Mouse (Mus musculus): ENCODE data around the gene Slc22a23. TPM values are rescaled to one million over a fixed set of nuclear protein-coding genes. Genes with fewer than 3 reads are reported as not detected.

Slc22a23 gene
- polyA plus RNA-seq, 1 experiment from 2014 or later: 15.2 TPM

DNA sequence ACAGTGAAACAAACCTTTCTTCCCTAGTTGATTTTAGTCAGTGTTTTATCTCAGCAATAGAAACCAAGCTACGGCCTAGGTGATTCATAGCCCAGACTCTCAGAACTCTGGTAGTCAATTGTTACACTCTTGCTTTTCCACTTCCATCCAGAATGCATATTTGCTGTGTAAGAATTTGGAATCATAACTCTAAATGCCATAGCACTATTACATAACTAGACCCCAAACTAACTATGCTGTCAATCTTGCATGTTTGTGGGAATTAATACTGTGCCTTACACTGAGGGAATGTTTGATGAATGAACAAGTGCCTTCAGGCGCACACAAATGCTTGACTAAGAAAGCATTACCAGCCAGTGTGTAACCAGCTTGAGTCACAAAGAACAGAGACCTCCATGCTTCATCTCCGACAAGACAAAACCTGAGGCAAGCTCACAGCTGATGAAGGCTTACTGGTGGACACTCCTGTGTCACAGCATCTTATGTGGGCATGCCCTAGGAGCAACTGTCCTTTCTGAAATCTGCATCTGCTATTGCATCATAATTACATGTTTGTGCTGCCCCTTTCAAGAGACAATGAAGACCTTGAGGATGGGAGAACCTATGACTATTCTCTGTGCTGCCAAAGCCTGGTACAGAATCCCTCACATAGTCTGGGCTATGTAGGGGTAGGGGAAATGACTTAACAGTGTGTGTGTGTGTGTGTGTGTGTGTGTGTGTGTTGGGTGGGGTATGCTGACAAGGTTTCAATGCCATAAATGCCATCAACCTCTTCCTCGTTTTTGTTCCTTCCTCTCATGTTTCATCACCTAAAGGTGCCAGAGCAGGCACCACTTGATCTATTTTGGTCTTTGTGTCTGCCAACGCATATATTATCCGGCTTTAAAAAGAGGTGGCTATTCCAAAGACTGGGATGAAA is 27.2 kb upstream of the Slc22a23 start:
- no peak overlapping the region for H3K27ac ChIP-seq (ENCODE audit: low read length)
- H3K27me3 ChIP-seq (ENCODE audit: control insufficient read depth, insufficient read depth, low read depth, low read length): no peaks in the 10 kb centered on the region
- no peaks in the 10 kb centered on the region for H3K36me3 ChIP-seq (ENCODE audit: control insufficient read depth, insufficient read depth, low read length)
- no peak overlapping the region for H3K9ac ChIP-seq (ENCODE audit: low read depth, low read length)
- no peak overlapping the region for H3K4me2 ChIP-seq (ENCODE audit: low read length)
- ATAC-seq: no peak
- 71% methylated on average over 6 of the region's 6 CpGs for WGBS
- H3K4me3 ChIP-seq (ENCODE audit: low read depth, low read length): no peak overlapping the region
- H3K4me1 ChIP-seq (ENCODE audit: control insufficient read depth, insufficient read depth, low read length): peaks cover 3% of the 10 kb centered on the region; the same call in 1 of the 2 replicates
- H3K9me3 ChIP-seq (replicated peaks; ENCODE audit: control insufficient read depth, low read length, poor library complexity, severe bottlenecking): no peaks in the 10 kb centered on the region

DNA sequence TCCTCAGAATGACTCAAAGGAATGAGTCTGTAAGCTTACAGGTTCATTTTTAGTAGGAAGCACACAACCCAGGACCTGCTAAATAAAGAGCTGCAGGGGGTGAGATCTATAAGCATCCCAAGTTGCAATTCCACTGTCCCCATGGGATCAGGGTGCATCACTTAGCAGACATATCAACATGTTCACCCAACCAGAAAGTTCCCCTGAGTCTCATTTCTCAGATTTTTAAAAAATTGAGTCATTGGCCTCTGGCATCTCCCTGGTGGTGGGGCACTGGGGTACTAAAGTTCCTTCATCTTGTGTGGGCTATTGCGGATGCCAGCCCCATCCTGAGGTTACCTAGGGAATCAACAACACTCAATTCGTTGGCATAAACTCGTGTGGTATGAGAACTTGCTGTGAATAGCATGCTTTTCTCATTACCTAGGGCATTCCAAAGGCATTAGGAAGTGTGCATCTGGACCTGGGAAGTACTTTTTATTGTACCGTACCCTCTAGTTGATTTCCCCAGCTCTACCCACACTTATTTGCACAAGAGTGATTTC is 25.4 kb upstream of the Slc22a23 start:
- H3K27ac ChIP-seq (ENCODE audit: low read length): no peak overlapping the region
- H3K27me3 ChIP-seq (ENCODE audit: control insufficient read depth, insufficient read depth, low read depth, low read length): no peaks in the 10 kb centered on the region
- H3K4me3 ChIP-seq (ENCODE audit: low read depth, low read length): no peak overlapping the region
- peaks cover 3% of the 10 kb centered on the region; the same call in 1 of the 2 replicates for H3K4me1 ChIP-seq (ENCODE audit: control insufficient read depth, insufficient read depth, low read length)
- no peak overlapping the region for H3K9ac ChIP-seq (ENCODE audit: low read depth, low read length)
- H3K4me2 ChIP-seq (ENCODE audit: low read length): no peak overlapping the region
- no peaks in the 10 kb centered on the region for H3K9me3 ChIP-seq (replicated peaks; ENCODE audit: control insufficient read depth, low read length, poor library complexity, severe bottlenecking)
- ATAC-seq: no peak
- 88% methylated on average over 4 of the region's 4 CpGs for WGBS
- no peaks in the 10 kb centered on the region for H3K36me3 ChIP-seq (ENCODE audit: control insufficient read depth, insufficient read depth, low read length)

DNA sequence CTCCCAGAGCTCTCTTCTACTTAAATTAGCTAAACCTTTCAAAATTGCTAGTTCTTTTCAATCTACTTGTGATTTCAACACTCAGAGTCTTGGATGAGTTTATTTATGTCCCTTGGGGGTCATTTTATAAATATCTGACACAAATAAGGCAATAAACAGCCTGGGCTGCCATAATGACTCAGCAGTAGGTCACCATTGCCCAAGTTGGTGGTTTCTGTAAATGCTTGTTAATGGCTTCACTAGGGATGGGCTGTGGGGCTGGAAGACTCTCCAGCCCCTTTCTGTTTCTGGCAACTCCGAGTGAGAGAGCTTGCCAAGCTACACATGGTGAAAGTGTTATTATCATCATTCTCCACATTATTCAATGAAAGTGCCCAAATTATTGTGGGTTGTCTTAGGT is 20.2 kb upstream of the Slc22a23 start:
- 81% methylated on average over 1 of the region's 1 CpGs for whole genome bisulfite sequencing
- H3K4me2 ChIP-seq (ENCODE audit: low read length): no peak overlapping the region
- H3K27me3 ChIP-seq (ENCODE audit: control insufficient read depth, insufficient read depth, low read depth, low read length): no peaks in the 10 kb centered on the region
- H3K27ac ChIP-seq (ENCODE audit: low read length): no peak overlapping the region
- H3K9me3 ChIP-seq (replicated peaks; ENCODE audit: control insufficient read depth, low read length, poor library complexity, severe bottlenecking): no peaks in the 10 kb centered on the region
- no peak for ATAC-seq
- H3K4me3 ChIP-seq (ENCODE audit: low read depth, low read length): no peak overlapping the region
- H3K36me3 ChIP-seq (ENCODE audit: control insufficient read depth, insufficient read depth, low read length): no peaks in the 10 kb centered on the region
- H3K4me1 ChIP-seq (ENCODE audit: control insufficient read depth, insufficient read depth, low read length): no peaks in the 10 kb centered on the region
- H3K9ac ChIP-seq (ENCODE audit: low read depth, low read length): no peak overlapping the region

DNA sequence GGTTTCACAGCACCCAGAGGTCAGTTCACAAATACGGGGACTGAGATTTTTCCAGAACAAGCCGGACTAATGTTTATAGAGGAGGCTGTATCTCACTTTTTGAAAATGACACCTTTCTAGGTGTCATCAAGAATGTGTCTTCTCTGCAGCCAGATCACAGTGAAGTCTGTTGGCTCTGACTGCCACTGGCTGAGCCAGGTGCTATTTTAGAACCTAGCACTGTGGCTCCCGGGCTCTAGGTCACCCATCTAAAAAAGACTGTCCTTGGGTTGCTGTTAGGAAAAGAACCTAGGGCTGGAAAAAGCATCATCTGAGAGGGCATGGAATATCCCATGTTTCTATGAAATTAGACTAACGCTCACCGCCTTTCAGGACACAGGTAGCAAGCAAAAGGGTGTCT is 10.7 kb upstream of the Slc22a23 start:
- ATAC-seq: no peak
- 96% methylated on average over 5 of the region's 5 CpGs for WGBS
- no peak overlapping the region for H3K9ac ChIP-seq (ENCODE audit: low read depth, low read length)
- no peak overlapping the region for H3K27ac ChIP-seq (ENCODE audit: low read length)
- no peaks in the 10 kb centered on the region for H3K27me3 ChIP-seq (ENCODE audit: control insufficient read depth, insufficient read depth, low read depth, low read length)
- no peak overlapping the region for H3K4me2 ChIP-seq (ENCODE audit: low read length)
- H3K9me3 ChIP-seq (replicated peaks; ENCODE audit: control insufficient read depth, low read length, poor library complexity, severe bottlenecking): no peaks in the 10 kb centered on the region
- H3K36me3 ChIP-seq (ENCODE audit: control insufficient read depth, insufficient read depth, low read length): no peaks in the 10 kb centered on the region
- no peaks in the 10 kb centered on the region for H3K4me1 ChIP-seq (ENCODE audit: control insufficient read depth, insufficient read depth, low read length)
- no peak overlapping the region for H3K4me3 ChIP-seq (ENCODE audit: low read depth, low read length)

DNA sequence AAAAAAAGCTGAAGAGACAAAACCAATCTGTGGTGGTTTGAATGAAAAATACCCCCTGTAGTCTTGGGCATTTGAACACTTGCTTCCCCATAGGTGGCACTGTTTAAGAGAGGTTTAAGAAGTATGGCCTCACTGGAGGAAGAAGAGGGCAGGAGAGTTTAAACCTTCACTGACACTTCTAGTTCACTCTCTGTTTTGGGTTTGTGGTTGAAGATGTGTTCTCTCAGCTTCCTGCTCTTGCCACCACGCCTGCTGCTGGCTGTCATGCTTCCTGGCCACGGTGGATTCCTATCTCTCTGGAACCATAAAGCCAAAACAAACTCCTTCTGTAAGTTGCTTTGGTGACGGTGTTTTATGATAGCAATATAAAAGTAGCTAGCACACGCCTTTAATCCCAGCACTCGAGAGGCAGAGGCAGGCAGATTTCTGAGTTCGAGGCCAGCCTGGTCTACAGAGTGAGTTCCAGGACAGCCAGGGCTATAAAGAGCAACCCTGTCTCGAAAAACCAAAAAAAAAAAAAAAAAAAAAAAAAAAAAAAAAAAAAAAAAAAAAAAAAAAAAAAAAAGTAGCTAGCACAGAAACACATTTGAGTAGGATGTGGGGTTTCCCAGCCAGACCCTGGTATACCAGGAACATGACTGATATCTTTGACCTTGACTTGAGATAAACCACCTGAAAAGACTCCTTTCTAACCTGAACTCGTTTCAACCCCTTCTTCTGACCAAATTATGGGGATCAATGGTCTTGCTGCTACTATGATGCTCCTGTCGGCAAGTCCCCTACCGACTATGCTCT is 10.0 kb upstream of the Slc22a23 start:
- Histone ChIP-seq H3K4me1 (ENCODE audit: control insufficient read depth, insufficient read depth, low read length) (no peaks in the 10 kb centered on the region), H3K9ac (ENCODE audit: low read depth, low read length) (no peak overlapping the region), H3K36me3 (ENCODE audit: control insufficient read depth, insufficient read depth, low read length) (no peaks in the 10 kb centered on the region), H3K27ac (ENCODE audit: low read length) (no peak overlapping the region), H3K4me3 (ENCODE audit: low read depth, low read length) (no peak overlapping the region), H3K4me2 (ENCODE audit: low read length) (no peak overlapping the region), H3K9me3 (replicated peaks; ENCODE audit: control insufficient read depth, low read length, poor library complexity, severe bottlenecking) (no peaks in the 10 kb centered on the region), H3K27me3 (ENCODE audit: control insufficient read depth, insufficient read depth, low read depth, low read length) (no peaks in the 10 kb centered on the region)
- 93% methylated on average over 10 of the region's 10 CpGs for WGBS
- no peak for ATAC-seq

DNA sequence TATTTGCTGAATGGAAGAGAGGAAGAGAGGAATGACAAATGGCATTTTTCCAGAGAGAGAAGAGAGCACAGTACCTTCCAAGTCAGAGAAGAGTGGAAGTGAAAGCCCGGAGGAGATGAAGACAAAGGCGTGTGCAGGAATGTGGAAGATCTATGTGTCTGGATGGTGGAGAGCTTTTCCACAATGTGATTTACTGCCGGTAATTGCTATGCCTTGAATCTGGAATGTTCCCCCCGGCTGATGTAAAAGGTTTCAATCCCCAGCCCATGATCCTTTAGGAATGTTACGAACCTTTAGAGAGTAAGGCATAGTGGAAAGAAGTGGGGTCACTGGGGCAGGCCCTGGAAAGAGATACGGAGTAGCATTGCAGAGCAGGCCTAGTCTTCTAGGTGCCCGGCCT is 8.3 kb upstream of the Slc22a23 start:
- H3K36me3 ChIP-seq (ENCODE audit: control insufficient read depth, insufficient read depth, low read length): no peaks in the 10 kb centered on the region
- H3K4me3 ChIP-seq (ENCODE audit: low read depth, low read length): no peak overlapping the region
- H3K27me3 ChIP-seq (ENCODE audit: control insufficient read depth, insufficient read depth, low read depth, low read length): no peaks in the 10 kb centered on the region
- H3K27ac ChIP-seq (ENCODE audit: low read length): no peak overlapping the region
- no peak for ATAC-seq
- no peak overlapping the region for H3K4me2 ChIP-seq (ENCODE audit: low read length)
- WGBS: 87% methylated on average over 7 of the region's 7 CpGs
- no peaks in the 10 kb centered on the region for H3K9me3 ChIP-seq (replicated peaks; ENCODE audit: control insufficient read depth, low read length, poor library complexity, severe bottlenecking)
- H3K9ac ChIP-seq (ENCODE audit: low read depth, low read length): no peak overlapping the region
- H3K4me1 ChIP-seq (ENCODE audit: control insufficient read depth, insufficient read depth, low read length): no peaks in the 10 kb centered on the region

DNA sequence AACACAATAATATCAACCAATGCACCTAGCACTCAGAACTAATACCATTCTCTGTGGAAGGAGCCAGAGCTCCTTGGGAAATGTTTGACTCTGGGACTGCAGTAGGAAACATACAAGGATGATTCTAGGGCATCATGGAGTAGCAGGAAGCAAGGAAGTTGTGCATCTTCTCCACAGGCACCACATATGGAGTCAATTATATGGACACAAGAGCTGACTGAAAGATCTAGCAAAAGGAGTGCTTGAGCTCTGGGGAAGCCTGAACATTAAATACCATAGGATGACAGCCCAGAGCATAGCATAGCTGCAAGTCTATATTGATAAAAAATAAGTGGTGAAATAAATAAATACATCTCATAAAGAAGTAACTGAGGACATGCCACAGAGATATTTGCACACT is 6.5 kb upstream of the Slc22a23 start:
- no peak for ATAC-seq
- Histone ChIP-seq H3K27ac (ENCODE audit: low read length) (no peak overlapping the region), H3K4me1 (ENCODE audit: control insufficient read depth, insufficient read depth, low read length) (peaks cover 6% of the 10 kb centered on the region), H3K9ac (ENCODE audit: low read depth, low read length) (no peak overlapping the region), H3K9me3 (replicated peaks; ENCODE audit: control insufficient read depth, low read length, poor library complexity, severe bottlenecking) (no peaks in the 10 kb centered on the region), H3K4me3 (ENCODE audit: low read depth, low read length) (no peak overlapping the region), H3K4me2 (ENCODE audit: low read length) (no peak overlapping the region), H3K27me3 (ENCODE audit: control insufficient read depth, insufficient read depth, low read depth, low read length) (no peaks in the 10 kb centered on the region), H3K36me3 (ENCODE audit: control insufficient read depth, insufficient read depth, low read length) (no peaks in the 10 kb centered on the region)

DNA sequence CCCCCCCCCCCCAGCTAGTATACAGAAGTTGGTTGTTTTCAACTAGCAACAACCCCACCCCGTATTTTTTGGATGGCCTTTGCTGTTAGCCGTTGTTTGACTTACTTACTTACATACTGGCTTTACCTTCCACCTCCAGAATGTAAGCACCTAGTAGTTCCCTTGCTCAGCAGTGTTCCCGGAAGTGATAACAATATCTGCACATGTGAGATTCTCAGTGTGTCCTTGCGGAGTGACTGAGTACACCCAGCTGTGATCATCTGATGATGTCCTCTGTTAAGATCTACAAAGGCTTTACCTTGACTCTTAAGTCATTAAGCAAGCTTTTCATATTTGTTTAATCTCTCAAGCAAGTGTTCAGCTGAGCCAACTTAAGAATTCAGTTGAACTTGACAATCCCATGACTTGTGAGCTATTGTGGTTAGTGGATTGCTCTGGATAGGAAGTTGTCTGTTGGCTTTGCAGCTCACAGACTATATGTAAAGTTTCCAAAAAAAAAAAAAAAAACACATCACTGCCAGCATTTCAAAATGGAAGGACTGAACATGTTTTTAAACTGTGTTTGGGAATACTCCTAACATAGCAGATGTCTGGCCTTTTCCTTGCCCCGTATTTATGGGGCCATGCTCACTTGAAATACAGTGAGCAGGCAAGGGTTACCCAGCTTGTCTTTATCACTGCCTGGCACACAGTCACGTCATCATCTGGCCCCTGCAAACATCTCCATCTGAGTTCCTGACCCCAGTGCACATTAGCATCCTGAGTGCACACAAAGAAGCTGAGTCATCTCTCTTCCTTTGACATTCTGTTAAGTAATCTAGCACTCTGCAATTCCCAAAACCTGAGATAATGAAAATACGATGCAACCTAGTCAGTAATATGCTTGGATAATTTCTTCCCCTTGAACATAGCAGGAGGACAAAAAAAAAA is 3.2 kb upstream of the Slc22a23 start:
- Histone ChIP-seq H3K9ac (ENCODE audit: low read depth, low read length) (no peak overlapping the region), H3K4me2 (ENCODE audit: low read length) (no peak overlapping the region), H3K27me3 (ENCODE audit: control insufficient read depth, insufficient read depth, low read depth, low read length) (no peaks in the 10 kb centered on the region), H3K27ac (ENCODE audit: low read length) (no peak overlapping the region), H3K36me3 (ENCODE audit: control insufficient read depth, insufficient read depth, low read length) (no peaks in the 10 kb centered on the region), H3K9me3 (replicated peaks; ENCODE audit: control insufficient read depth, low read length, poor library complexity, severe bottlenecking) (no peaks in the 10 kb centered on the region), H3K4me1 (ENCODE audit: control insufficient read depth, insufficient read depth, low read length) (peaks cover 19% of the 10 kb centered on the region), H3K4me3 (ENCODE audit: low read depth, low read length) (no peak overlapping the region)
- 70% methylated on average over 7 of the region's 7 CpGs for WGBS
- ATAC-seq: no peak

Data from midbrain, embryonic 16.5 days (tissue).